ENCODE assay signal across 8 mouse cellular contexts in genomic region chr11:69398059-69398458, GRCm38 (mm10). TPM values are rescaled to one million over a fixed set of nuclear protein-coding genes. Genes with fewer than 3 reads are reported as not detected.
DNase-seq lines count a peak whose midpoint lies in the region; ATAC-seq and TF ChIP-seq lines count a peak whose summit lies in the region.

Gene Tmem88 (minus strand): TSS chr11:69398234.

- H3K9me3 ChIP-seq in hindbrain, embryonic 14.5 days (ENCODE audit: control insufficient read depth, low read length) = no peaks in the 10 kb centered on the region
- no peaks in the 10 kb centered on the region for H3K9me3 ChIP-seq in neural tube, embryonic 14.5 days (ENCODE audit: control insufficient read depth, low read length)

- H3K9ac ChIP-seq in hindbrain, embryonic 14.5 days = peak within 1 kb of the TSS; percentile 87; the same call in 1 of the 2 replicates
- peak within 1 kb of the TSS; percentile 67 for H3K9ac ChIP-seq in liver, adult 2 months (ENCODE audit: low read depth, low read length)
- 0 out of 2 replicates have a peak within 1 kb of the TSS, but pooled peaks have one; percentile 22 for H3K9ac ChIP-seq in neural tube, embryonic 14.5 days (replicated peaks; ENCODE audit: low read depth, low read length)

- peak; percentile 23 to 25 for DNase-seq in frontal cortex, postnatal 14 days (ENCODE audit: low spot score in 2 of 2)
- DNase-seq in cerebellum, adult 11-12 months = peak; percentile 73
- DNase-seq in forelimb bud, embryonic 11.5 days (ENCODE audit: low read depth, low spot score) = peak; percentile 63
- DNase-seq in hindbrain, embryonic 14.5 days (ENCODE audit: low spot score) = no peak
- no peak for DNase-seq in liver, adult 2 months (ENCODE audit: extremely low read depth, low read depth, low spot score)
- no peak for DNase-seq in urinary bladder, postnatal 14 days (ENCODE audit: low spot score)

- H3K4me2 ChIP-seq in hindbrain, embryonic 14.5 days (replicated peaks) = peak within 1 kb of the TSS; percentile 93
- H3K4me2 ChIP-seq in neural tube, embryonic 14.5 days (ENCODE audit: low read depth, low read length) = no peak within 1 kb of the TSS; the same call in 1 of the 2 replicates

- peaks cover 62% of the 10 kb centered on the region for H3K36me3 ChIP-seq in hindbrain, embryonic 14.5 days (replicated peaks; ENCODE audit: control insufficient read depth, insufficient read depth)
- H3K36me3 ChIP-seq in liver, adult 2 months (ENCODE audit: control insufficient read depth, insufficient read depth, low read length) = peaks cover 6% of the 10 kb centered on the region; the same call in 1 of the 2 replicates
- H3K36me3 ChIP-seq in neural tube, embryonic 14.5 days (ENCODE audit: control insufficient read depth, insufficient read depth, low read length) = peaks cover 30% of the 10 kb centered on the region

- WGBS in hindbrain, embryonic 14.5 days = 8% methylated on average over 16 of the region's 16 CpGs
- 56% methylated on average over 16 of the region's 16 CpGs for WGBS in liver, adult 2 months
- 7% methylated on average over 16 of the region's 16 CpGs for WGBS in neural tube, embryonic 14.5 days

- peaks cover 15% of the 10 kb centered on the region for H3K4me1 ChIP-seq in hindbrain, embryonic 14.5 days (replicated peaks; ENCODE audit: control insufficient read depth, insufficient read depth, low read length)
- peaks cover 6% of the 10 kb centered on the region for H3K4me1 ChIP-seq in liver, adult 2 months (ENCODE audit: control insufficient read depth, insufficient read depth, low read length)
- H3K4me1 ChIP-seq in neural tube, embryonic 14.5 days (ENCODE audit: control insufficient read depth, insufficient read depth, low read length) = peaks cover 11% of the 10 kb centered on the region; the same call in 1 of the 2 replicates

- no peak within 1 kb of the TSS for H3K27ac ChIP-seq in hindbrain, embryonic 14.5 days
- peak within 1 kb of the TSS; percentile 37 for H3K27ac ChIP-seq in liver, adult 2 months (replicated peaks; ENCODE audit: insufficient read depth, low read depth, low read length)
- H3K27ac ChIP-seq in neural tube, embryonic 14.5 days (ENCODE audit: low read depth, low read length) = 0 out of 2 replicates have a peak within 1 kb of the TSS, but pooled peaks have one; percentile 12

- peak within 1 kb of the TSS; percentile 14 for H3K4me3 ChIP-seq in hindbrain, embryonic 14.5 days (replicated peaks; ENCODE audit: low read length)
- peak within 1 kb of the TSS; percentile 64 for H3K4me3 ChIP-seq in liver, adult 2 months (ENCODE audit: insufficient read depth, low read depth, low read length)
- 0 out of 2 replicates have a peak within 1 kb of the TSS, but pooled peaks have one; percentile 1 for H3K4me3 ChIP-seq in neural tube, embryonic 14.5 days (ENCODE audit: low read depth, low read length)

- TF ChIP-seq CTCF in liver, adult 2 months (IDR thresholded peaks at IDR 0.05; ENCODE audit: low read depth, low read length) = no peak

- 0 out of 2 replicates have a peak, but pooled peaks cover 7% of the 10 kb centered on the region for H3K27me3 ChIP-seq in hindbrain, embryonic 14.5 days (ENCODE audit: control insufficient read depth, insufficient read depth, low read length)
- no peaks in the 10 kb centered on the region for H3K27me3 ChIP-seq in liver, adult 2 months (ENCODE audit: control insufficient read depth, insufficient read depth, low read length)
- H3K27me3 ChIP-seq in neural tube, embryonic 14.5 days (ENCODE audit: control insufficient read depth, insufficient read depth, low read length) = no peaks in the 10 kb centered on the region

- H3K79me2 ChIP-seq in liver, adult 2 months (ENCODE audit: control insufficient read depth, insufficient read depth, low read length) = no peaks in the 10 kb centered on the region; the same call in 1 of the 2 replicates

- no peak for ATAC-seq in frontal cortex, adult (ENCODE audit: low TSS enrichment)
- ATAC-seq in hindbrain, embryonic 14.5 days (ENCODE audit: low FRiP score) = no peak
- ATAC-seq in neural tube, embryonic 14.5 days (ENCODE audit: low read depth) = no peak

- TF ChIP-seq POLR2A in liver, adult 2 months (IDR thresholded peaks at IDR 0.05; ENCODE audit: extremely low read depth, insufficient read depth, low read length) = 0 out of 2 replicates have a peak, but pooled peaks have one; percentile 18

RNA-seq across cellular contexts. Expression of gene Tmem88, which starts in this region (rescaled TPM):
- 5.4 and 7.7 TPM in 2 replicates for polyA plus RNA-seq in hindbrain, embryonic 14.5 days (2014; fragmentation: Nextera tagmentation; extraction: Ambion mirVana)
- total RNA-seq in liver, adult 2 months (2014; rRNA removed) = 1.3 and 1.7 TPM in 2 replicates
- polyA plus RNA-seq in liver, adult 2 months (2012; rRNA removed) = 6.7 and 8.5 TPM in 2 replicates
- polyA plus RNA-seq in neural tube, embryonic 14.5 days (2014; fragmentation: Nextera tagmentation; extraction: Ambion mirVana) = 2.3 and 5.3 TPM in 2 replicates

Comparison
In these comparisons a context has a peak if more than half of its experiments do, and no peak if none do; other contexts are left out.
1. DNase-seq: peak in frontal cortex, postnatal 14 days (2 of 2), cerebellum, adult 11-12 months (single experiment) and forelimb bud, embryonic 11.5 days (single experiment); none in hindbrain, embryonic 14.5 days (single experiment), liver, adult 2 months (single experiment) and urinary bladder, postnatal 14 days (single experiment).
2. H3K4me3 ChIP-seq: peak in every context shown above with its lines; median percentile 64 in liver, adult 2 months; 14 in hindbrain, embryonic 14.5 days; 1 in neural tube, embryonic 14.5 days.
3. H3K9ac ChIP-seq: peak in every context shown above with its lines; median percentile 87 in hindbrain, embryonic 14.5 days; 67 in liver, adult 2 months; 22 in neural tube, embryonic 14.5 days.